Mouse (Mus musculus) MEL (cell line): ENCODE data around the gene Gm13420.

Experiments
- CTCF ChIP-seq, 3 experiments: IDR thresholded peaks in 2 of 3; conservative IDR thresholded peaks in 1 of 3; 2 replicates each; pipeline ENCODE4 v1.5.1; 2011 to 2012; ENCODE audit warnings: low read length in 3 of 3, low read depth in 2 of 3, mild to moderate bottlenecking in 2 of 3, improper control_type of control experiment in 1 of 3, inconsistent platforms in 1 of 3, mixed read lengths in 1 of 3, moderate library complexity in 1 of 3; ENCODE audit not compliant: control insufficient read depth in 1 of 3, insufficient read depth in 1 of 3, poor library complexity in 1 of 3, severe bottlenecking in 1 of 3
- EP300 ChIP-seq, 2 experiments: IDR thresholded peaks; 2 replicates each; pipeline ENCODE4 v1.6.1; 2011; ENCODE audit warnings: improper control_type of control experiment in 2 of 2, low read length in 2 of 2, low read depth in 1 of 2, mild to moderate bottlenecking in 1 of 2
- ETS1 ChIP-seq: IDR thresholded peaks from 2 replicates; pipeline ENCODE4 v1.6.1; 2012; ENCODE audit warnings: low read depth, mild to moderate bottlenecking, inconsistent platforms, low read length, improper control_type of control experiment, moderate library complexity
- JUND ChIP-seq: IDR thresholded peaks from 2 replicates; pipeline ENCODE4 v1.6.1; 2011; ENCODE audit warnings: low read depth, mild to moderate bottlenecking, improper control_type of control experiment, low read length
- KAT2A ChIP-seq: conservative IDR thresholded peaks from 2 replicates; pipeline ENCODE4 v1.6.1; 2012; ENCODE audit warnings: low read depth, low read length, improper control_type of control experiment, inconsistent platforms
- MAZ ChIP-seq: IDR thresholded peaks from 2 replicates; pipeline ENCODE4 v1.6.1; 2012; ENCODE audit warnings: low read depth, mild to moderate bottlenecking, inconsistent platforms, low read length, improper control_type of control experiment
- MEF2A ChIP-seq: IDR thresholded peaks from 2 replicates; pipeline ENCODE4 v1.6.1; 2014; ENCODE audit warnings: low read depth, mild to moderate bottlenecking, inconsistent platforms, low read length, improper control_type of control experiment; ENCODE audit not compliant: poor library complexity, insufficient replicate concordance, severe bottlenecking; ENCODE audit errors: extremely low read depth
- POLR2A ChIP-seq, 2 experiments: IDR thresholded peaks; 2 replicates each; pipeline ENCODE4 v1.6.1; 2011 to 2012; ENCODE audit warnings: low read length in 2 of 2, mild to moderate bottlenecking in 2 of 2, control low read depth in 1 of 2, improper control_type of control experiment in 1 of 2, low read depth in 1 of 2, moderate library complexity in 1 of 2; ENCODE audit not compliant: control insufficient read depth in 1 of 2, insufficient read depth in 1 of 2, poor library complexity in 1 of 2
- POLR2AphosphoS2 ChIP-seq: IDR thresholded peaks from 2 replicates; pipeline ENCODE4 v1.6.1; 2011; ENCODE audit warnings: low read length, improper control_type of control experiment
- POLR2AphosphoS5 ChIP-seq: IDR thresholded peaks from 2 replicates; pipeline ENCODE4 v1.6.1; 2012; ENCODE audit warnings: low read depth, borderline replicate concordance, mild to moderate bottlenecking, inconsistent platforms, low read length, moderate library complexity, mixed read lengths
- RAD21 ChIP-seq: IDR thresholded peaks from 2 replicates; pipeline ENCODE4 v1.6.1; 2011; ENCODE audit warnings: mild to moderate bottlenecking, low read depth, low read length, improper control_type of control experiment
- SIN3A ChIP-seq: IDR thresholded peaks from 2 replicates; pipeline ENCODE4 v1.6.1; 2012; ENCODE audit warnings: low read length, improper control_type of control experiment, inconsistent platforms
- TCF12 ChIP-seq: IDR thresholded peaks from 2 replicates; pipeline ENCODE4 v1.6.1; 2014; ENCODE audit warnings: low read depth, mild to moderate bottlenecking, inconsistent platforms, low read length, improper control_type of control experiment, moderate library complexity
- ZNF384 ChIP-seq: IDR thresholded peaks from 2 replicates; pipeline ENCODE4 v1.6.1; 2012; ENCODE audit warnings: low read depth, mild to moderate bottlenecking, inconsistent platforms, low read length, improper control_type of control experiment

DNA sequence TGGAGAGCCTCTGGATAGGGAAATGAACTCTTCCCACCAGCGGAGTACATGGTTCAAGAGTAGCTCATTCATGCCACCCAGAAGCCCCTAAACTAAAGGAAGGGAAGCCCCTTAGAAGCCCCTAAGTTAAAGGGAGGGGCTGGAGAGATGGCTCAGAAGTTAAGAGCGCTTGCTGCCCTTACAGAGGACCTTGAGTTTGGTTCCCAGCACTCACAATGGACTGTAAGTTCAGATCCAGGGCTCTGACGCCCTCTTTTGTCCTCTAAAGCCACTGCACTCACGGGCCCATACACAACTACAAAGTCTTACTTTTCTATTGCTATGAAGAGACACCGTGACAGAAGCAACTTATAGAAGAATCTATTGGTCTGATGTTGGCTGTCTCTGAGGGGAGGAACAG lies 912 bp upstream of the Gm13420 start:
- TF ChIP-seq ZNF384 (no peak), EP300 (IDR thresholded peaks at IDR 0.05; ENCODE audit: low read depth in 1 of 2, low read length in 2 of 2) (no peak), MEF2A (no peak), MAZ (no peak), POLR2AphosphoS2 (no peak), TCF12 (no peak), POLR2A (IDR thresholded peaks at IDR 0.05; ENCODE audit: control insufficient read depth in 1 of 2, insufficient read depth in 1 of 2, low read depth in 1 of 2, low read length in 2 of 2, poor library complexity in 1 of 2) (no peak), JUND (no peak), KAT2A (no peak), POLR2AphosphoS5 (no peak), CTCF (IDR thresholded peaks at IDR 0.05 in 2 of 3, conservative IDR thresholded peaks at IDR 0.05 in 1 of 3; ENCODE audit: control insufficient read depth in 1 of 3, insufficient read depth in 1 of 3, low read depth in 2 of 3, low read length in 3 of 3, poor library complexity in 1 of 3, severe bottlenecking in 1 of 3) (no peak), SIN3A (no peak), ETS1 (no peak), RAD21 (no peak)
